Mouse (Mus musculus) testis, postnatal 10 days (tissue): Measurements from ENCODE around the gene Zfyve9.
"Not testable (repeated sequence)": the region's sequence is repeated elsewhere in the genome, so short reads cannot be mapped to it uniquely, and the experiment has no call there.

Experiments
- DNase-seq: peaks from one replicate; pipeline ENCODE4 v3.0.0; 2021; ENCODE audit warnings: low spot score

The Zfyve9 gene

DNA sequence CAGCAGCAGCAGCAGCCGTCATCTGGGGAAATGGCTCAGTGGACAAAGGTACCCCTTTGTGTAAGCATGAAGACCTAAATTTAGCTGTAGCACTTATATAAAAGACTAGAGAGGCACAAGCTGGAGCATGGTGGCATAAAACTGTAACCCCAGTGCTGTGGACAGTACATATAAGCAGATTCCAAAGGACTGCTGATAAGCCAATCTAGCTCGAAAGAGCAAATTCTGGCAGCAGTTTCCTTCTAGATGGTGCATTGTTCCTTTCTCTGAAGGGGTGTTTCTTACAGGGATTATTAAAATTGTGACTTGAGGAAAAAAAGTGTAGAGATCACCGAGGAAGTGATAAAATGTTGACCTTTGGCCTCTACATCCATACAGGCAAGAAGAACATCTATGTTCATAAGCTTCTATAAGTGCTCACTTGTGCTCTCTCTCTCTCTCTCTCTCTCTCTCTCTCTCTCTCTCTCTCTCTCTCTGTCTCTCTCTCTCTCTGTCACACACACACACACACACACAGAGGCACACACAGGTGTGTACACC is 59.3 kb downstream of the Zfyve9 start:
- no peak for DNase-seq

DNA sequence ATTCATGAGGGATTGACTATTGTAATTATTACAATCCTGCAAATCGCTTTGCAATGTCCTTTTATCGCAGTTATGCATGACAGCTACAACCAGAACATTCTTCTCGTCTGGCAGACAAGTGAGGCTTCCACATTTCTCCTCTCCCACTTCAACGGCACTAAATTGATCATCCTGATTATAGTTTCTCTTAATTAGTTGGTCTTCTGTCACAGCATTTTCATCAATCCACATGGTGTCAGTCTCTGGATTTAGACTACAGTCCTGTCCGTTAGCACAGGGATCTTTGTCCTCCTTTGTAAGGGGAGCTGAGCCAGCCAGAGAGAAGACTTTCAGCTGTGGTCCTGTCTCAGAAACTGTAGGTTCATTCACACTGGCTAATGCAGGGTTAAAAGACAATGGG is 61.2 kb downstream of the Zfyve9 start, which contains the start of gene 3110021N24Rik:
Gene 3110021N24Rik, plus strand, starts transcription at position 301 of the 400 bp plus-strand sequence.
- DNase-seq = no peak

DNA sequence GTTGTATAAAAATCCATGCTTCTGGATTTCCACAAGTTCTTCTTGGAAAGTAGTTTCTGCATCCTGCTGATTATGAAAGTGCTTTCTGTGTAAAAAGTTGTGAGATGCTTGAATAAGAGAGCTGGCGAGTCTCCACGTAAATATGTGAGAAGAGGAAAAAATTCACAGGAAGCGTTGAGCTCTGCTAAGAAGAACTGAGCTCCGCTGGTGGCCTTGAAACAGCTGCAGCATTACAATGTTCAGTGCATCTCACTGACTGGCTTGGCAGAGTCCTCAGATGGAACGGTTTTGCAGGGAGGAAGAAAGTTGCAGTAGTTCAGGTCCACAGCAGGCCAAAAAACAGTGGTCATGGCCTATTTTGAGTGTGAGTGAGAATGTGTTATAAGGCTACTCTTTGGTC is 72.4 kb downstream of the Zfyve9 start:
- DNase-seq = no peak

DNA sequence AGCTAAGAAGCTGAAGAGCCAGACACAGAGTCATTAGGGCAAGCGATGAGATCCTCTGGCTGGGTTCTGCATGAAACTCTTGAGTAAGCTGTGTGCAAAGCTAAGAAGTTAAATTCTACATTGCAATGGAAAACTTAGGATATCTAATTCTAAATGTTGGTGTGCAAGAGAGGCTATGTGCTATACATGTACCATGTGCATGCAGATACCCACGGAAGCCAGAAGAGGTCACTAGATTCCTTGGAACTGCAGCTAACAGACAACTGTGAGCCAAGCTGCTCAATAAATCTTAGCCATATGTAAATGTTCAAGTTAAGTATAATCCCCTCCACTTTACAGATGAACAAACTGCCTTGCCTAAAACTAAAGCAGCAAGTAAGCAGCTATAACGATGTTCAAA is 83.7 kb downstream of the Zfyve9 start:
- DNase-seq = no peak

DNA sequence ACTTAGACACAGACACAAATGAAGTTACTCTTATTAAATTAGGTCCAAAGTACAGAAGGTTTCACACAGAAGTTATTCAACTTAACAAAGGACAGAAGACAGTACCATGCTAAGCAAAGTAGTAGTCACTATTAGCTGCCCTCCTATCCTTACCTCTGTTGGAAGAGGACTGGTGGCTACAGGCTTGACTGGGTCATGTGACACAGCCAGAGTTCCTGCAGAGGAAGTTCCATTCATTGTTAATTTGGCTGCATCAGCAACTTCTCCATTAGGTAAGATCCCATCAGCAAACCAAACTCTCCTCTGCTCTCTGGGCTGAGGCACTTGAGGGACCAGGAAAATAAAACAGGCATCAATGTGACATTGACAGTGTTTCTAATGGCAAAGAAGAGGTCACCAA is 89.1 kb downstream of the Zfyve9 start:
- DNase-seq = no peak

DNA sequence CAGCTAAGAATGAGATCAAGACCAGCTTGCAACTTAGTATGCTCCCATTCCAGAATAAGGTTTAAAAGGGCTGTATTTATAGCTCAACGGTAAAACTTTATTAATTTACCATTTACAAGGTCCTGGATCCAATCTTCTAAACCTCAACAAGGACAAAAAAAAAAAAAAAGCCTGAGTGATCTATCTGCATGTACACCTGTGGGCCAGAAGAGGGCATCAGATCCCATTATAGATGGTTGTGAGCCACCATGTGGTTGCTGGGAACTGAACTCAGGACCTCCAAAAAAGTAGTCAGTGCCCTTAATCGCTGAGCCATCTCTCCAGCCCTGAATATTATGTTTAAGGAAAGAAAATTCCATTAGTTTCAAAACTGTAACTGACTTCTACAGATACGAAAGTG is 90.1 kb downstream of the Zfyve9 start:
- no peak for DNase-seq

DNA sequence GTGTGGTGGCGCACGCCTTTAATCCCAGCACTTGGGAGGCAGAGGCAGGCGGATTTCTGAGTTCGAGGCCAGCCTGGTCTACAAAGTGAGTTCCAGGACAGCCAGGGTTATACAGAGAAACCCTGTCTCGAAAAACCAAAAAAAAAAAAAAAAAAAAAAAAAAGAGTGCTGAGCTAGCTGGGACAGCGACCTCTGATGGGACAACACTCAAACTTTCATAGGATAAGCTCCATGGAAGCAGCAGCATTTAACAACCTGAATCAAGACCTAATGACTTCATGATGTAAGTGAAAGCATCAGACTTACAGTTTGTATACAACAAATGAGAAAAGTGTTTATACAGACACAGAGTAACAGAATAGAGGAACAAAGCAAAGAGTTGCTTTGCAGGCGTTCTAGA is 93.5 kb downstream of the Zfyve9 start:
- DNase-seq = not testable (repeated sequence)

DNA sequence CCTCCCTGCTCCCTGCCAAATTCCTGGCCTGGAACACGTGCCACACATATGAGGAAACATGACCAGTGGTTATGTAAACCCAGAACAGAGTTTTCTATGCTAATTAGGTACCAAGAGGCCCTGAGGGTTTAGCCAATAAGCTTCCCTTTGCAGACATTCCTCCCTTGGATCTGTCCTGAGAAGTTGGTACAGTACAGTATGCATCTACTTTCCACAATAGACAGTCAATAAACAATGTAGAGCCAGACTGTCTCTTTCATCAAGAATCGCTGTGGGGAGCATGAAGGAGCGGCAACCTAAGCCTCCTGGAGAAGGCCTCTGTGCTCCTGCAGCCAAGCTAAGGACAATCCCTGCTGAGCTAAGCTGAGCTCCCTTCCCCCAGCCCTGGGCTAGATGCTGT is 94.4 kb downstream of the Zfyve9 start:
- no peak for DNase-seq

DNA sequence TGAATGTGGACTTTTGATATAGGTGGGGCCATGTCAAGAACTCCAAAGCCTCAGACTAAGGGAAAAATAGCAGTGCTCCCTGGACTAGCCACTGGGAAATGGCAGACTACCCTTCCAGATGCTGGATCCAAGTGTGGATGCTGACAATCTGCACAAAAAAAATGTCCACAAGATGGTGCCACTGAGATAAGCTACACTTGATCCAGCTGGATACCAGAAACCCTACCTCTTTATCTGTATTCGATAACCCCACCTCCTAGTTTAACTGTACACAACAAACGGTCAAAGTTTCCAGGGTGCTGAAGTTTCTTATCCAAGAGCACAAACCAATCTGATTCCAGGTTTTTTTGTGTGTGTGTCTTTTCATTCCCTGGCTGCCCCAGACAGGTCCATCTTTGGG is 116.2 kb downstream of the Zfyve9 start:
- DNase-seq = no peak

DNA sequence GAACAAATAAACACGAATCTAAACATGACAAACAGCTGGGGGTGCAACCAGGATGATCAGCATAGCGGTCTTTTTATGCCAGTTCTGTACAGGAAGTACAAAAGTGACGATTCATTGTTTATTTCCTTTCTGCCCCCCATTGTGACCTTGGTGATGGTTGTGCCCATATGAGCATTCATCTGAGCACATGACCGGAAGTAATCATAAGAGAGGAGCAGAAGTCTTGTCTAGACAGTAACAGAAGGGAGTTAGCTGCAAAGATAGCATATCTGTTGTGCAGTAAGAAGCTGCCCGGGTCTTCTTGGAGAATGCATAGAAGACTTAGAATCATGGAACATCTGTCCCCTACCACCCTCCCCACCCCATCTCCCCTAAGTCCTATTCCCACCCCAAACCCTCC is 141.8 kb downstream of the Zfyve9 start:
- DNase-seq = no peak

DNA sequence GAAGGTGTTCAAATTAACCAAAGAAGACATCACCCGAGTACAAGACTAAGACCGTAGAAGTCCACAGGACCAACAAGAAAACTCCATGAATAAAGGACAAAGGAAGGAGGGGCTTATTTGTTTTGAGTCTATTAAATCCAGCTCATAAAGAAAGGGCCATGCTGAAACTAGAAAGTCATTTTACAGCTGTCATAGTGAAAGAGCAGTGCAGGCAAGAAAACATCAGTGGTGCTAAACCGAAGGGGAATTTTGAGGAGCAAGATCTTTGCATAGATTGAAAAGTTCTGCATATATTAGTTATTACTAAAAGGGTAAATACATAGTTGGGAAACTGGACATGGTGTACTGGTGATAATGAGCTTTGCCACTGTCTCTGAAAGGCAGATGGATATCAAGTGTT is 142.9 kb downstream of the Zfyve9 start:
- no peak for DNase-seq

DNA sequence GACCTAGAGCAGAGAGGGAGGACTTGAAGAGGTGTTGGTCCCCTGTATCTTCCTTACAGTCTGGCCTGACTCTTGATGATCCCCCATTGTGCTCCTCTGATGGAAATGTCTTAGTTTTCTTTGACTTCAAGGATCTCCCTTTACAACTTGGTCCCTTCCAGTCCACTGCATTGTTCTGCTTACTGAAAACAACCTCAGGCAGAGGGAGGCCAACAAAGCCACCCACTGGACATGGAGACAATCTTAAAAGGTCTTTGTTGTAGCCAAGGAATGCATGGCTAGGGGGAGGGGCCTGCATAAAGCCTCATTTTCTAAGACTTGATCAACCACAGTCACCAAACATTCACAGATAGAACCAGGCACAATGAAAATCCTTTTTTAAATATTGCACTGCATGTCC is 145.5 kb downstream of the Zfyve9 start:
- no peak for DNase-seq

DNA sequence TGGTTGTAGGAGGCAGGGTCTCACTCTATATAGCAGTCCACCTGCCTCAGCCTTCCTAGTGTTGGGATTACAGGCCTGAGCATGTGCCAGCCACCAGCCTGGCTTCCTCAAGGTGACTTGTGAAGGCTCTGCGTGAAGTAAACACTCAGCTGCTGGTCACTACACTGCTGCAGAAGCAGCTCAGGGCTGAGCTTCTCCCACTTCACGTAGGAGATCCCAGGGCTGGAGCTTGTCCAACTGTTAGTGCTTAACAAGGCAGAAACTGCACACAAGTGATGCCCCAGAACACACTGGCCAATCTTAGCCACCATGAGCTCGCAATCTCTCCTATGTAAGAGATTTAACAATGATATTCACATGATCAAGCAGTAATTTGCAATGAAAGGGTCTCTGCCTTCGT is 145.9 kb downstream of the Zfyve9 start:
- no peak for DNase-seq

DNA sequence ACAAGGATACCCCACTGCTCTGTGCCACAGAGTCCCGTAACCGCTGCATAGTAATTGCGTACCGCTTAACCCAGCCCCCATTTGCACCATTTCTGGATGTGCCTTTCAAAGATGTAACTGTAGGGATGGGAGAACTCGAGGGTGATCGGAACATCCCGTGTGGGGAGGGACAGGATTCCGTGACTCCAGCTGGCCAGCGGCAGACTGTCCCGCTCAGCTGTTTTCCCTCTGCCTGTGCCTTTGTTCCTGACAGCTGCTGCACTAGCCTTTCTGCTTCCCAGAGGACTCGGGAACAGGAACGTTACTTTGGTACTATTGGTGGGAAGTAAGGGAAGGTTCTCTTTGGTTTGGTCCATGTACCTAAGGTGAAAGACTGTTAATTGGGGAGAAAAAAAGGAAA is 146.9 kb downstream of the Zfyve9 start:
- no peak for DNase-seq

DNA sequence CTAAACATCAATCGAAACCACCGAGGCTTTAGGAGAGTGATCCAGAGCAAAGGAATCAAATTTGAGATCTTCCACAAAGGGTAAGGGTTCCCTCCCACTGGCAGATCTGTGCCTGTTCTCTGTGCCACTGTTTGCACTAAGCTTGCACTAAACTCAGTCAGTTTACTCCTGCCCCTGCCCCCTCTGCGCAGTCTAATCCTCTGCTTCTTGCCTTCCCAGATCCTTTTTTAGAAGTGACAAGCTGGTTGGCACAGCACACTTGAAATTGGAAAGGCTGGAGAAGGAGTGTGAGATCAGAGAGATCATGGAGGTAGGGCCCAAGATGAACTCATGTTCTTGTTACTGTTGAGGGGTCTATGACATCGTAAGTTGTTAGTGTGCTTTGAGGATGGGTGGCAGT is 149.0 kb downstream of the Zfyve9 start:
- DNase-seq = no peak

DNA sequence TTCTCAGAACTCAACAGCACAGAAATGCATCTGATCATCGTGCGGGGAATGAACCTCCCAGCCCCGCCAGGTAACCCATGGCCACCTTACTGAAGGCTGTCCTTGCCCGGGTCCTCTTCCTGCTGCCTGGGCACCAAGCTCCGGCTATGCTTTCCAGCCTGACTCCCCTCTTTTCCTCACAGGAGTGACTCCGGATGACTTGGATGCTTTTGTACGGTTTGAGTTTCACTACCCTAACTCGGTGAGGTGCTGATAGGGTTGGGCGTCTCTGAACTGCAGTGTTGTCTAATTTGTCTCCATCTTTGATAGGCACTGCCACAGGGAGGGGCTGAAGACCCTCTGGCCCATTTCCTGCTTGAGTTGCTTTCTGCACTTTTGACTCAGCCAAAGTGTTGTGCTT is 150.5 kb downstream of the Zfyve9 start:
- DNase-seq = no peak

DNA sequence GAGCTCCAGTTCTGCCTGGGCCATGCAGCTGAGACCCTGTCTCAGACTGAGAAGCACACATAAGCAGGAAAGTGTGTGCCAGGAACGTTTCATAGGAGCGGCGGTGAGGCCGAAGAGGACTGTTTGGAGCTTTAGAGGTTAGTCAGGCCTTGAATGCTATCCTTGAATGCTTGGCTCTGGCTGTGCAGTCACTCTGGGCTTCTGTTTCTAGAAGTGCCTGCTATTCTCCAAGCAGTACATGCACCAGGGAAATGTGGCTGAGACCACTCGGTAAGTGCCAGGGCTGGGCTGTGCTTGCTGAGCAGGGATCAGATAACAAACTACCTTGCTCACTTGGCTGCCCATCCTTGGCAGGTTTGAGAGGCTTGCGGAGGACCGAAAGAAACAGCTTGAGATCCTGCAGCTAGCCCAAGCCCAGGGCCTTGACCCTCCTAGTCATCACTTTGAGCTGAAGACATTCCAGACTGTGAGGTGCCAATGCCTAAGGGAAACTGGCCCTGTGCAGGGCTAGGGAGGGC is 151.2 kb downstream of the Zfyve9 start:
- DNase-seq = no peak

DNA sequence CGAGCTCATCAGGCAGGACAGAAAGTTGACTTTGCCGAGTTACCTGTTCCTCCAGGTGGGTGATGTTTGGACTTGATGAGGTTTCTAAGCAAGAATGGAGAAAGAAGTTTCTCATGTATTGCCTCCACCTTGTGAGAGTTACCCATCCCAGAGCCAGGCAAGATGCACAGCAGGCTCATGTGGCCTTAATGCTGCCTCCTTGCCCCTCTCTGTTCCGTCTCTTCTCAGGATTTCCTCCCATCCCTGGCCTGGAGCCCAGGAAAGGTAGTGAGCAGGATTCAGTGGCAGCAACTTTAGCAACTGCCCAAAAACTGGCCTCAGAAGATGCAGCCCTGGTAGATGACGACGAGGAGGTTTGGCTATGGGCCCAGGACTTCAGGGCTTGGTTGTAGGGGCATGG is 153.5 kb downstream of the Zfyve9 start:
- no peak for DNase-seq

DNA sequence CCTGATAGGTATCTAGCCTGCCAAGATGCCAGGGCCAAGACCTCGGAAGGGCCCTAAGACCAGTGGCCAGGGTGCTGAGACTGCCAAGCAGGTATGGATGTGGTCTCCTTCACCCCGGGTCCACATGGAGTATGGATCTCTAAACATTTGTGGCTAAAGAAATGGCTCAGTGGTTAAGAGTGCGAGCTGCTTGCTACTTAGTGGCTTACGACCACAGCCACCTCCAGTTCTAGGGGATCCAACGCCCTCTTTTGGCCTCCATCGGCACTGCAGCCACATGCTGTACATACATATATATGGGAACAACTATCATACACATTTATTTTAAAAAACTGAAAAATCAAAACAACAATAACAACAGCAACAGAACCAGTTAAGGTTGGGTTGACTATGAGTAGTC is 159.1 kb downstream of the Zfyve9 start:
- no peak for DNase-seq

DNA sequence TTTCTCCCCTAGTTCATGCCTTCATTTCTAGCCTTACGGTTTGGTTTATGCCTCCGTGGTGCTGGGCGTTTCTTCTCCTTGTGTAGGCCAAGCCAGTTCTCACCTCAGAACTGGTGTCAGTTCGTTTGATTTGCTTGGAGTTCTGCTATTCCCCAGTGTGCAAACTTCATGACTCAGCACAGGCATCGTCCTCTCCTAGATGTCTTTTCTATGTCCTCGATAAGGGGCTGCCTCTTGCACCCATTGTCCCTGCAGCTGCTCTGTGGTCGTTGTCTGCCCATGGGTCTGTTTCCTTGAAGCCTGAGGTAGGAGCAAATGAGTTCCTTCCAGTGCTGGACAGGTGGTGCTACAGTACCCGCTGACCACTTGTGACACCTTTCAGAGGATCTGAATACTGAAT is 160.1 kb downstream of the Zfyve9 start:
- DNase-seq = no peak

DNA sequence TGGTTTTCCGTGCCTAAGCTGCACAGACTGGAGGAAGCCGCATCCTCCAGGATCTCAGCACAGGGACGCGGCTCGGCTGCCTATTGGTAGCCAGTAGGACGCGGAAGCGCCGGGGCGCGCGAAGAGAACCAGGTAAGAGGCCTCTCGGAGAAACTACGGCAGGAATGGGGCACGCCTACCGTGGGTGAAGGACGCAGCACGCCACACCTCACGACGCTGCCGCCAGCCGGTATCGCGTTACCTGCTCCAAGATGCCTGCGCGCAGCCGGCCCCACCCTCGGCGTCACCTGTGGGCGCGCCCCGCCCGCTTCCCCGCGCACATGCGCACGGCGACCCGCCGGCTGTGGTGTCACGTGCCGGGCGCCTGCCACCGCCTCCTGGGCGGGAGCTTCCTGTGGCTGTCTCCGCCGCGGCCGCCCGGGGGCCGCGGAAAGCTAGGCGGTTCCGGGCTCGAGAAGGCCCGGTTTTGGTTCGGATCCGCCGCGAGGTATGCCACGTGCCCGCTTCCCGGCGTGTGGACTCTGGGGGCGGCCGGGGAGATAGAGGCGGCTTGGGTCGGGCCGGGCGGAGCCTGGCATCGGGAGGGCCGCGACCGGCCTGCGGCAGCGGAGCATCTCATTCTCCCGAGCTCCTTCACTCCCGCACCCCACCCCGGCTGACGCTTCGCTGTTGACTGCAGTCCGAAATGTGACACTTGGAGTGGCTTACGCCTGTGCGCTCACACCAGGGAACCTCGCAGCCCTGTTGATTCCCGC is 160.8 kb downstream of the Zfyve9 start, which contains the start of gene Cc2d1b:
Gene Cc2d1b, plus strand, starts transcription at position 354 of the 755 bp plus-strand sequence.
- peak; percentile 91 for DNase-seq

DNA sequence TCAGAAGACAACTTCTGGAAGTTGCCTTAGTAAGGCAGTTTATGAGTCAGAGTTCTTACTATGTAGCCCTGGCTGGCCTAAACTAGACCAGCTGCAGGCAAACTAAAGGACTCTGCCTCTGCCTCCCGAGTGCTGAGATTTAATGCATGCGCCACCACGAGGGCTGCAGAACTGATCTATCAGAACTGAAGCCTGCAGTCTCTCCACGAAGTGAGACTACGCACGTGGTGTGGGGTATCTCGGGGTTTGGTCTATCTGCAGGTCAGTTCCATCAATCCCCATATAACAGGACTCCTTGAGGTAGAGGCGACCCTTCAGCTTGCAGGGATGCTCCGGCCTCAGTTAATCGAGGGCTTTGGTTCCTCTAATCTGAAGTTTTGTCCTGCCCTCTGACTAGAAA is 161.4 kb downstream of the Zfyve9 start:
- no peak for DNase-seq

DNA sequence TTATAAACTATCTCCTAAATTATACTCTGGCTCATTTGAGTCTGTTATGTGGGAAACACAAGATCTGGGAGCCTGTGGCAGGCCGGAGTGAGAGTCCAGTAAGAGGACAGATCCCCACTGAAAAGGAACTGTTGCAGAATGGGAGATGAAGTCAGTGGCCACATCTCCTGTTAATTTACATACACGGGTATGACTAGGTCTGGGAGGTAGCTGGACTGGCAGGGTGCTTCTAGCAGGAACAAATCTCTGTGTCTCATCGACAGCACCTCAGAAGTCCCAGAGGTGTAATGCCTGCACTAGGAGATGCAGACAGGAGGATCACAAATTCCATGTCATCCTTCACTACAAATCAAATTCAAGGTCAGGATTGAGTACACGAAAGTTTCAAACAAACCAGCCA is 162.0 kb downstream of the Zfyve9 start:
- DNase-seq = no peak

DNA sequence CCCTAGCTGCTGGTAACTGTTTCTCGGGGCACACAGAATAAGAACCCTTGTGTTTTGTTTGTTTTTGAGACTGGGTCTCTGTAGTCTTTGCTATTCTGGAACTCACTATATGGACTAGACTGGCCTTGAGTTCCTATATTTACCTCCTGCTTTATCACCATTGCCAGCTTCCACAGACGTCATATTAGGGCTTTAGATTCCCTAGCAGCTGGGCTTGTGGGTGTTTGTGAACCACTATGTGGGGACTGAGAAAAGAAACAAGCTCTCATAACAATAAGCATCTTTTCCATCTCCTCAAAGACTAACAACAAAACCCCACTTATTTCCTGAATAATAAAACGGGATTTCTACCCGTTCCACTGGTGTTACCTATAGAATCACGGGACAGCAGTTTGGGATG is 169.7 kb downstream of the Zfyve9 start:
- no peak for DNase-seq
